Mouse (Mus musculus) embryonic facial prominence, embryonic 12.5 days (tissue): ENCODE measurements around the gene Galk1. TPM values are rescaled to one million over a fixed set of nuclear protein-coding genes. Genes with fewer than 3 reads are reported as not detected.

Experiments used
- ATAC-seq: fragments of 200-750 bp; cut with Nextera tagmentation; 2 replicates; pipeline ENCODE4 v1.8.0; 2017; ENCODE audit not compliant: insufficient number of reproducible peaks, insufficient read depth, low FRiP score, low TSS enrichment
- H3K27ac ChIP-seq: fragments of 300-500 bp; sonication (generic); 2 replicates; pipeline ENCODE4 v1.5.1; 2016; ENCODE audit warnings: mild to moderate bottlenecking
- H3K27me3 ChIP-seq: fragments of 300-500 bp; sonication (generic); 2 replicates; pipeline ENCODE4 v1.6.1; 2016; ENCODE audit warnings: mild to moderate bottlenecking, moderate library complexity
- H3K36me3 ChIP-seq: fragments of 300-500 bp; sonication (generic); 2 replicates; pipeline ENCODE4 v1.6.1; 2016; ENCODE audit warnings: mild to moderate bottlenecking
- H3K4me1 ChIP-seq: fragments of 300-500 bp; sonication (generic); 2 replicates; pipeline ENCODE4 v1.6.1; 2016
- H3K4me2 ChIP-seq: fragments of 300-500 bp; sonication (generic); replicated peaks from 2 replicates; pipeline ENCODE4 v1.6.1; 2016; ENCODE audit warnings: mild to moderate bottlenecking, moderate library complexity
- H3K4me3 ChIP-seq: fragments of 300-500 bp; sonication (generic); 2 replicates; pipeline ENCODE4 v1.5.1; 2016; ENCODE audit warnings: mild to moderate bottlenecking
- H3K9ac ChIP-seq: fragments of 300-500 bp; sonication (generic); 2 replicates; pipeline ENCODE4 v1.6.1; 2016; ENCODE audit warnings: mild to moderate bottlenecking, moderate library complexity
- H3K9me3 ChIP-seq: fragments of 300-500 bp; sonication (generic); 2 replicates; pipeline ENCODE4 v1.6.1; 2016; ENCODE audit warnings: mild to moderate bottlenecking, moderate library complexity
- WGBS: fragments of 180-500 bp; shearing (Covaris S2); methylation state at CpG from one replicate; pipeline ENCODE4 v1.1.7; 2016; 5-methylcytosine and 5-hydroxymethylcytosine counted together
- polyA plus RNA-seq: library from polyadenylated mRNA; unstranded; fragments of >200 nt; fragmentation: Nextera tagmentation; extraction: Ambion mirVana; gene quantifications from 2 replicates; pipeline ENCODE4 v1.2.1, GENCODE M21; 2016

The Galk1 gene
- polyA plus RNA-seq, 1 experiment from 2014 or later, result 165 TPM

DNA sequence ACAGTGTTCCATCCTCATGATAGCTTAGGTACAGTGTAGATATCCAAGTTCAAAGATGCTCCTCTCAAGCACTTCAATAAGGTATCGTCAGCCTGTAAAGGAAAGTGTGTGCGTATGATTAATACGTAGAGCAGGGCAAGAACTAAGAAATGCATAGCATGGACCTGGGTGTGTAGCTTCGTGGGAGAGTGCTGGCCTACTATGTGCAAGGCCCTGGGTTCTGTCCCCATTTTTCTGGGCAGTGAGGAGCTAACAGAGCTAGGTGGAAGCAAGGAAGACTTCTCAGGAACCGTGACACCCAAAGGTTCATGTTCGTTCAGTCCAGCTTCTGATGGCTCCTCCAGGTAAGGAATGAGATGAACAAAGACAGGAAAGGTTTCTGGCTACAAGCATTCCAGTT lies 32.7 kb upstream of the Galk1 start:
- H3K9me3 ChIP-seq, result no peaks in the 10 kb centered on the region
- 96% methylated on average over 6 of the region's 6 CpGs for WGBS
- no peaks in the 10 kb centered on the region for H3K27me3 ChIP-seq
- H3K4me2 ChIP-seq, result no peak overlapping the region
- peaks cover 76% of the 10 kb centered on the region for H3K36me3 ChIP-seq
- ATAC-seq, result no peak
- H3K4me3 ChIP-seq, result no peak overlapping the region
- no peak overlapping the region for H3K9ac ChIP-seq
- no peak overlapping the region for H3K27ac ChIP-seq
- H3K4me1 ChIP-seq, result no peaks in the 10 kb centered on the region

DNA sequence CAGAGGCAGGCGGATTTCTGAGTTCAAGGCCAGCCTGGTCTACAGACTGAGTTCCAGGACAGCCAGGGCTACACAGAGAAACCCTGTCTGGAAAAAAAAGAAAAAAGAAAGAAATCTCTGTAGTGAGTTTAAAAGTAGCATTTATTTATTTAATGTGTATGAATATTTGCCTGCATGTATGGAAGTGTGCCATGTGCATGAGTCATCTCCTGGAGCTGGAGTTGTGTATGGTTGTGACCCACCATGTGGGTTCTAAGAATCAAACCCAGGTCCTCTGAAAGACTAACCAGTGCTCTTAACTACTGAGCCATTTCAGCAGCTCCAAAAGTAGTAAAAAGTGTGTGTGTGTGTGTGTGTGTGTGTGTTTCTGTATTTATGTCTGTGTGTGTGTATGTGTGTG lies 30.8 kb upstream of the Galk1 start:
- no peak for ATAC-seq
- H3K27me3 ChIP-seq, result no peaks in the 10 kb centered on the region
- H3K4me1 ChIP-seq, result no peaks in the 10 kb centered on the region
- no peaks in the 10 kb centered on the region for H3K9me3 ChIP-seq
- H3K36me3 ChIP-seq, result peaks cover 69% of the 10 kb centered on the region
- no peak overlapping the region for H3K4me2 ChIP-seq
- H3K27ac ChIP-seq, result no peak overlapping the region
- WGBS, result 87% methylated on average over 1 of the region's 1 CpGs
- H3K4me3 ChIP-seq, result no peak overlapping the region
- H3K9ac ChIP-seq, result no peak overlapping the region

DNA sequence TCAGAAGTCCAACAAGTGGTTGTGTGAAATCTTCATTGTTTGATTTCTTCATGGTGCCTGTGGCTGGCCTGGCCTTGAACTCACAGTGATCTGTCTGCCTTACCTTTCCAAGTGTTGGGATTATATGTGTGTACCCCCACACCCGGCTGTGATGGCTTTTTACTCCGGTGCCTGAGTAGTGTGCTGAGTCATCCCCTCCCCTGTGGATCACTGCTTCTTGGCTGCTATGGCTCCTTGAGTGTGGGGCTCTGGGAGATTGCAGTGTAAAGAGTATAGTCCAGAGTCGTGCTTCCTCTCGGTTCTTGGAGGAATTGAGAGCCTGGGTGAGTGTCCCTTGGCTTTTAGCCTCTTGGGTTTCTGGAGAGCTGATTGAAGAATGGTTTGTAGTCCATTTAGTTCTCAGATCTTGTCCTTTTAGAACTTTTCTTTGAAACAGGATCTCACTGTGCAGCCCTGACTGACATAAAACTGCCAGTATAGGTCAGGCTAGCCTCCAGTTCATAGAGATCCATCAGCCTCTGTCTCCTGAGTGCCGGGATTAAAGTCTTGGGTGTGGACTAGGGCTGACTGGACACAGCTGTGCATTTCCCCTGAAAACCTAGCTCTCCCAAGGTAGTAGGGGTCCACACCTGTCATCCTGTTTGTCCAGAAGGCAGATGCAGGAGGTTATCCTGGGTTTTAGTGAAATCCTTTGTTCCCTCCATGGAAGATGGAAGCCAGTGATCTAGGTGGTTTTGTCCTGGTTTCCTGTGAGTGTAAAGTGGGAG lies 30.0 kb upstream of the Galk1 start:
- H3K9me3 ChIP-seq, result no peaks in the 10 kb centered on the region
- H3K9ac ChIP-seq, result no peak overlapping the region
- no peak overlapping the region for H3K4me2 ChIP-seq
- ATAC-seq, result no peak
- H3K4me1 ChIP-seq, result no peaks in the 10 kb centered on the region
- H3K27ac ChIP-seq, result no peak overlapping the region
- peaks cover 61% of the 10 kb centered on the region for H3K36me3 ChIP-seq
- H3K4me3 ChIP-seq, result no peak overlapping the region
- no peaks in the 10 kb centered on the region for H3K27me3 ChIP-seq
- 87% methylated on average over 5 of the region's 5 CpGs for WGBS

DNA sequence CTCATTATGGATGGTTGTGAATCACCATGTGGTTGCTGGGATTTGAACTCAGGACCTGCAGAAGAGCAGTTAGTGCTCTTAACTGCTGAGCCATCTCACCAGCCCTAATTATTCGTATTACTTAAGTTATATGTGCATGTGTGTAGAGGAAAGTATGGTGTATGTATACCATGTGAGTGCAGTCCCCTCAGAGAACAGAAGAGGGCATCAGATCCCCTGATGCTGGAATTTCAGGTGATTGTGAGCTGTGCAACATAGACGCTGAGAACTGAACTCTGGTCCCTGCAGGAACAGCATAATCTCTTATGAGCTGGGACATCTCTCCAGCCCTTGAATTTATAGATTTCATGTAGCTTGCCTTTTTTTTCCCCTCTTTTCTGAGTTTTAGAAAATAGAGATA lies 29.3 kb upstream of the Galk1 start:
- Histone ChIP-seq H3K36me3 (peaks cover 56% of the 10 kb centered on the region), H3K4me2 (no peak overlapping the region), H3K27ac (no peak overlapping the region), H3K9ac (no peak overlapping the region), H3K4me3 (no peak overlapping the region), H3K9me3 (no peaks in the 10 kb centered on the region), H3K4me1 (no peaks in the 10 kb centered on the region), H3K27me3 (no peaks in the 10 kb centered on the region)
- no peak for ATAC-seq
- 95% methylated on average over 2 of the region's 2 CpGs for WGBS

DNA sequence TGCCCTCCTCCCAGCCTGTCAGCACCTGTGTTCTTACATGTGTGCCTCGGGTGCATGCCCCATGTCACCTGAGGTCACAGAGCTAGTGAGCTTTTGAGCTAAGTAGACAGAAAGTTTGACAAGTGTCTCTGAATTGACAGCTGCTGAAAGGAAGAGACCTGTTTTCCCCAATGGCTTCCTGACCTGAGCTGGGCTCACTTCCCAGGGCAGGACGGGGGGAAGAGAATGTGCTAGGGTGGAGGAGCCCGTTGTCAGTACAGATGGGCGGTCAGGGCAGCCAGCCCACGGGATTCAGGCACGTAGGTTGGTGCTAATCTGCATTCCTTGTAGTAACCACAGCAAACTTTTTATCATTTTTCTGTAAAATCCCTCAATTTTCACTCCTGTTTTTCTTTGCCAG lies 28.1 kb upstream of the Galk1 start:
- Histone ChIP-seq H3K9ac (no peak overlapping the region), H3K27me3 (no peaks in the 10 kb centered on the region), H3K27ac (no peak overlapping the region), H3K4me3 (no peak overlapping the region), H3K4me2 (no peak overlapping the region), H3K4me1 (no peaks in the 10 kb centered on the region), H3K36me3 (peaks cover 50% of the 10 kb centered on the region), H3K9me3 (no peaks in the 10 kb centered on the region)
- WGBS, result 90% methylated on average over 6 of the region's 6 CpGs
- no peak for ATAC-seq

DNA sequence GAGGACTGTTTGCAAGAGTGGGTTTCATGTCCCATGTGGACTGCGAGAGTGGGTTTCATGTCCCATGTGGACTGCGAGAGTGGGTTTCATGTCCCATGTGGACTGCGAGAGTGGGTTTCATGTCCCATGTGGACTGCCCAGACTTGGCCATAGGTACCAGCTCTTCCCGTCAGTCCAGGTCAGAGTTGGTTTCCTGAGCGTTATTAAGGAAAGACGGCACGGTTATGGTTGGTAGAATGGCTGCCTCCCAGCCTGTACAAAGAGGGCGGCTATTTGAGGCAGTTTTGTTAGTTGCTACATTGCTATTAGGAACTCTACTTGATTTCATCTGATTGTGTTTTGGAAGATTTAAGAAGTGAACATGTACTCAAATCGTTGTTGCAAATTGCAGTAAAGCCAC lies 25.3 kb upstream of the Galk1 start:
- peaks cover 45% of the 10 kb centered on the region for H3K36me3 ChIP-seq
- WGBS, result 92% methylated on average over 9 of the region's 9 CpGs
- H3K4me3 ChIP-seq, result no peak overlapping the region
- no peaks in the 10 kb centered on the region for H3K9me3 ChIP-seq
- no peak for ATAC-seq
- no peak overlapping the region for H3K27ac ChIP-seq
- H3K9ac ChIP-seq, result no peak overlapping the region
- no peaks in the 10 kb centered on the region; the same call in 1 of the 2 replicates for H3K4me1 ChIP-seq
- no peaks in the 10 kb centered on the region for H3K27me3 ChIP-seq
- no peak overlapping the region for H3K4me2 ChIP-seq

DNA sequence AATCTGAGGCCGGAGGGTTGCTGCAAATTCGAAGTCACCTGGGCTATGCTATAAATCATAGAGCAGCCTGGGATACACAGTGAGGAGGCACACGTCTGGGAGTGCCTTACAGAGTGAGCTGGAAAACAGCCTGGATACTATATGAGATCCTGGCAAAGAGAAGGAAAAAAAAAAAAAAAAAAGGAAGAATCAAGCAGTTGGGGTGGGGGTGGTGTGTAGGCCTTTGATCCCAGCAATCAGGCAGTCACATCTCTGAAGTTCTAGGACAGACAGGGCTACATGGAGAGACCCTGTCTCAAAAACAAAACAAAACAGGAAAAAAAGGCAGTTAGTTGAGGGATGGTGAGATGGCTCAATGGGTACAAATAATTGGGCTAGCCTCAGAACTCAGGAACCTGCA lies 24.2 kb upstream of the Galk1 start:
- 92% methylated on average over 3 of the region's 3 CpGs for WGBS
- H3K4me3 ChIP-seq, result no peak overlapping the region
- no peaks in the 10 kb centered on the region for H3K27me3 ChIP-seq
- H3K4me2 ChIP-seq, result no peak overlapping the region
- no peak overlapping the region for H3K9ac ChIP-seq
- peaks cover 36% of the 10 kb centered on the region for H3K36me3 ChIP-seq
- H3K9me3 ChIP-seq, result no peaks in the 10 kb centered on the region
- no peak for ATAC-seq
- H3K4me1 ChIP-seq, result peaks cover 10% of the 10 kb centered on the region
- H3K27ac ChIP-seq, result no peak overlapping the region

DNA sequence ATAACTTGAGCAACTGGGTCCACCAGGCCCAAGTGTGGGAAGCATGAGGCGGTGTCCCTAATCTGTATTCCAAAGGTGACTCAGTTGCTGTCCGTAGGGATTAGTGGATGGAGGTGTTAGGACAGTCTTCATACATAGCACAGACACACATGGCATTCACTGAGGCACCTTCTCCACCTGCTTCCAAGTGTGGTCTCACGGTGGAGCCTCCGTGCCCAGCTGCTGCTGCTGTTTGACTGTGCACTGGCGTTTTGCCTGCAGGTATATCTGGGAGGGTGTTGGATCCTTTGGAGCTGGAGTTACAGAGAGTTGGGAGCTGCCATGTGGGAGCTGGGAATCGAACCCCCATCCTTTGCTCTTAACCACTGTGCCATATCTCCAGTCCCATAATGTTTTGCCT lies 22.1 kb upstream of the Galk1 start:
- ATAC-seq, result no peak
- Histone ChIP-seq H3K4me1 (peaks cover 17% of the 10 kb centered on the region), H3K4me3 (no peak overlapping the region), H3K36me3 (peaks cover 23% of the 10 kb centered on the region), H3K27me3 (no peaks in the 10 kb centered on the region), H3K9ac (no peak overlapping the region), H3K27ac (no peak overlapping the region), H3K4me2 (no peak overlapping the region), H3K9me3 (no peaks in the 10 kb centered on the region)
- WGBS, result 96% methylated on average over 6 of the region's 6 CpGs

DNA sequence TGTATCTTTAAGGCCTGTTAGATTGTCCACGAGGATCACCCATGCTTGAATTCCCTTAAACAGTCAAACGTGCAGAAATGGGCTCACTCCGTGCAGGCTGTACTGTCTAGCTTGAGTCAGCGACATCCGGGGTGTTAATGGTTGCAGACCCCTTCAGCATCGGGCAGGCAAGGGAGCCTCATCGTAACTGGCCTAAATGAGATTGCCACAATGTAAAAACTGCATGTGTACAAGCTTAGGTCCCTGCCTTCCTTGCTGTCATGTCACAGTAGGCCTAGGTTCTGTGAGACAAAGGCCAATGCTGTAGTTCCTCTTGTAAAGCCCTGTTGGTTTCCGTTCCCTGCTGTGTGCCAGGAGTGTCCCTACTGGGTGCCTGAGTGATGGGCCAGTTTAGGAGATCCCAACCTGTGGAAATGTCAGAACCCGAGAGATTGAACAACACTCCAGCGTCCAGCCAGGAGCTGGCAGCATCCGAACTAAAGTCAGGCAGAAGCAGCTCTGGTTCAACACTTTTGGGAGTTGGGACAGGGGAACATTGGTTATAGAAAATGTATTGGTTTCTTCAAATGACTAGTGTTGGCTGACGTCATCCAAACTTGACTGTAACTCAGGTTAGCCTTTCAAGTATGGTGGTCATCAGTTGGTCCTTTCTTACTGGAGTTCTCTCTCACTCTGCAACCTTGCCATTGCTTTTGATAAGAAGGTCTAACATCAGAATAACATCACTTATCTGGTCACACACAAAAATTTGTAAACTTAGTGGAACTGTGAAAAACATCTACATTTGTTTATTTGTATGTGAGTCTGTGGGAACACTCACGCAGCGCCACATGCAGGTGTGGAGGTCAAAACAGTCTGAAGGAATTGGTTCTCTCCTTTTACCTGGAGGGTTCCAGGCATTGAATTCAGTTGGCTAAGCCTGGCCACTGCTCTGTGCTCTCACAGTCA lies 18.7 kb upstream of the Galk1 start:
- H3K36me3 ChIP-seq, result 0 out of 2 replicates have a peak, but pooled peaks cover 8% of the 10 kb centered on the region
- no peaks in the 10 kb centered on the region for H3K27me3 ChIP-seq
- 0 out of 2 replicates have a peak, but pooled peaks have one; percentile 8 for ATAC-seq
- WGBS, result 28% methylated on average over 14 of the region's 14 CpGs
- no peaks in the 10 kb centered on the region for H3K9me3 ChIP-seq
- H3K4me1 ChIP-seq, result peaks cover 17% of the 10 kb centered on the region
- peak overlapping the region; percentile 89 for H3K9ac ChIP-seq
- H3K27ac ChIP-seq, result peak overlapping the region; percentile 99
- H3K4me2 ChIP-seq, result peak overlapping the region; percentile 90
- peak overlapping the region; percentile 62 for H3K4me3 ChIP-seq

DNA sequence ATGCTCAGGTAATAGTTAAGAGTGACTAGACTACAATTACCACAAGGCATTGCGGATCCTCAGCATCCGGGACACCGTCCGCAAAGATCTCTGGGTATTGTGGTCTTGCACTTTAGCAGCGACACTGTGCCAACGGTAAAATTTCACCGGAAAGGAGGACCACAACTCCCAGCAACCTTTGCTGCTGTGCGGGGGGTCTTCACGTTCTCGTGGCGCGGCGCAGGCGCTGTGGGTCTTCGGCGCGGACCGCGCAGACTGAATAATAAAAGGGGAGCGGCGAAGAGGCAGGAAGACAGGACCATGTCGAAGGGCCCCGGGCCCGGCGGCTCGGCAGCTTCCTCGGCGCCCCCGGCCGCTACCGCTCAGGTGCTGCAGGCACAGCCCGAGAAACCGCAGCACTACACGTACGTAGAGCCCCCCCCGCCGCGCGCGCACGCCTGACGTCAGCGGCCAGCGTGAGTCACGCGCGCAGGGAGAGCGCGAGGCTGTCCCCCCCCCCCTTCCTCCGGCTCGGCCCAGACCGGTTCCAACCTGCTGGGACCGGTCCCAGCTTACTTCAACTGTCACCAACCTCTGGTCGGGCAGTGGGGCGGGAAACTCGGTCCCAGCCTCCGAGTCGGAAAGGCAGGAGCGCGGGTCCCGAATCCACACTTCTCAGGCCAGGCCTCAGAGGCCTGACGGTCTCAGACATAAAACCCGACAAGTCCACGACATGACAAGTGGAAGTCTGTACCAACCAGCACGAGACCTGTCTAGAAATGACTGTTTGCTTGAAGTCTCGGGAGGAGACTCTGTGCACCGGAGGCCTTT lies 17.8 kb upstream of the Galk1 start, which contains the start of gene Unk:
Gene Unk (plus strand): TSS at position 235 of the 810 bp plus-strand sequence.
- Histone ChIP-seq H3K27ac (peak within 1 kb of the TSS; percentile 99), H3K27me3 (no peaks in the 10 kb centered on the region), H3K4me1 (peaks cover 17% of the 10 kb centered on the region), H3K36me3 (0 out of 2 replicates have a peak, but pooled peaks cover 7% of the 10 kb centered on the region), H3K9ac (peak within 1 kb of the TSS; percentile 89), H3K4me3 (peak within 1 kb of the TSS; percentile 62), H3K4me2 (peak within 1 kb of the TSS; percentile 90), H3K9me3 (no peaks in the 10 kb centered on the region)
- ATAC-seq, result peak; percentile 92
- WGBS, result under 1% methylated on average over 67 of the region's 67 CpGs
